Mouse (Mus musculus): Measurements from ENCODE around the gene Slc35b2.

DNA sequence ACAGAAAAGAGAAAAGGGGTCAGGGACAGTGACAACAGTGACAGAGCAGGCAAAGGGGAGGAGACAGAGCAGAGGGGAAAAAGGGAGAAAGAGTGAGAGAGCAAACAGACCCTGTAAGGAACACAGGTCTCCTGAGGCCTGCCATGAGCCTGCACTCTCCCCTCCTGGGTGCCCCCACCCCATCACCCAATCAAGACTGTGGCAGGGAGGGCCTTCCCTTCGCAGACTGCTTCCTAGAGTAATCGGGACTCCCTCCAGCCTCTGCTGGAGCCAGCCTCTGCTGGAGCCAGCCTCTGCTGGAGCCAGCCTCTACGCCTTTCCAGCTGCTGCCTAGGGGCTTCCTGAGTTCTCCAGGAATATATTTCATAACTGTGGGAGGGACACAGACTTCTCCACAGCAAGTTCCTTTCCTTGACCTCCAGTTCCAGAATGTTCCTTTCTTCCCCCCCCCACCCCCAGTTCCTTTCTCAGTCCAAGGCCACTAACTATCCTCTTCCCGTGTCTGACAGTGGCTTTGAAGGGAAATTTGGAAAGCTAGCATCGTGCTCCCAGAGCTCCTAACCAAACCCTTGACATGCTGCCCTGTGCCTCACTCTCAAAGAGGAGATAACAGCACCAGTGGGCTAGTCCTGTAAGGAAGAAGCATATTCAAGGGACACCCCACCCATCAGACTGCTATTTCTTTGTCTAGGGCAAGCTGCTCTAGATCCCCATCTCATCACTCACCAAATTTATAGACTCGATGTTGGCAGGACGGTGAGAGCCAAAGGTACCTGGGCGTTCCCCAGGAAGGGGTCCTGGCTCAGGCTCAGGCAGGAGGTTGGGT is 29.1 kb downstream of the Slc35b2 start:
- TF ChIP-seq POLR2A (IDR thresholded peaks at IDR 0.05; ENCODE audit: borderline replicate concordance, control insufficient read depth, low read depth, low read length), result no peak
- no peak for TF ChIP-seq CTCF (IDR thresholded peaks at IDR 0.05; ENCODE audit: control insufficient read depth, insufficient read depth, low read length)
